Mouse (Mus musculus) cerebellum, adult 2 months (tissue): Measurements from ENCODE around the gene Tmem178b.

Experiments
- CTCF ChIP-seq: fragments of 200-500 bp; IDR thresholded peaks from 2 replicates; pipeline ENCODE4 v1.5.1; 2011; ENCODE audit warnings: low read depth, mild to moderate bottlenecking, control low read depth, low read length, moderate library complexity, borderline replicate concordance; ENCODE audit not compliant: insufficient read depth
- POLR2A ChIP-seq: fragments of 200-500 bp; IDR thresholded peaks from 2 replicates; pipeline ENCODE4 v1.6.1; 2011; ENCODE audit warnings: low read length, control low read depth, borderline replicate concordance; ENCODE audit not compliant: insufficient read depth

DNA sequence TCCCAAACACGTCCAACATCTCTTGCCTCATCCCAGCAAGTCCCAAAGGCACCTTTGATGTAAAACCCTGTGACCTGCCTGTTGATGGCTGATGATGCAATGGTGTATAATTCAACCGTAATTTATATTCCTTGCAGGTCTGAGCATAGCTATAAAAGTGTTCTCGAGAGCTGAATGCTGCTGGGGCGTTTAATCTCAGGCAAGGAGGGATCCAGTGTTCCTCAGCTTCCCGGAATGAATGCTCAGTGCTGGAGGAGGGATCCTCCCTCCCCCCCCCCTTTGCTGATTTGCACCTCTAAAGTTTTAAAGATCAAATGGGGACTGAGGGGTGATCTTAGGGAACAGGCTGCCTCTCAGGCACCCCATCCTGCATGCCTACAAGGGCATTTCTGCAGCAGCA is 361.0 kb downstream of the Tmem178b start:
- no peak for TF ChIP-seq CTCF
- TF ChIP-seq POLR2A = no peak
